Mouse (Mus musculus) left cerebral cortex, postnatal 10 days (tissue): ENCODE measurements around the gene Olfr123. TPM values are rescaled to one million over a fixed set of nuclear protein-coding genes. Genes with fewer than 3 reads are reported as not detected.

Source experiments
- DNase-seq, 2 experiments: peaks; one replicate each; pipeline ENCODE4 v3.0.0; 2021 to 2022; ENCODE audit warnings: low spot score in 2 of 2, mixed read lengths in 1 of 2; ENCODE audit errors: extremely low spot score in 1 of 2
- intact Hi-C: fragments of 180-260 bp; cut with DNase I; formaldehyde crosslinking; loops from one replicate; pipeline ENCODE4 v1.15.1; 2025
- total RNA-seq, 2 experiments: library from RNA; stranded (reverse); gene quantifications; 2 replicates each; pipeline ENCODE4 v1.2.3; 2021

Gene Olfr123
- not detected for total RNA-seq

- intact Hi-C loops, result no loop called here
- DNase-seq, result no peak
These were observed at the start of gene Olfr123 for GRCm38 (mm10) chr17:37793229-37793628. Gene Olfr123, plus strand, starts transcription at chr17:37793529.

- intact Hi-C loops, result no loop called here
These were observed 25.0 kb upstream of the Olfr123 start, which contains the start of gene Olfr122 for GRCm38 (mm10) chr17:37768307-37768706. Gene Olfr122, plus strand, starts transcription at chr17:37768607.

GRCm38 (mm10) chr17:37799588-37799987, 6.3 kb downstream of the Olfr123 start, which contains the start of gene Olfr124:
Gene Olfr124, plus strand, starts transcription at chr17:37799888.
- intact Hi-C loops, result no loop called here
- DNase-seq, result no peak

More at GRCm38 (mm10) chr17:37768307-37768706, 25.0 kb upstream of the Olfr123 start, which contains the start of gene Olfr122:
- no peak for DNase-seq

GRCm38 (mm10) chr17:37832649-37833048, 39.3 kb downstream of the Olfr123 start, which contains the start of gene Olfr125:
Gene Olfr125, plus strand, starts transcription at chr17:37832949.
- DNase-seq, result no peak
- intact Hi-C loops, result no loop called here

- intact Hi-C loops, result no loop called here
- DNase-seq, result no peak
These were observed 53.9 kb downstream of the Olfr123 start, which contains the start of gene Olfr126 for GRCm38 (mm10) chr17:37847183-37847582. Gene Olfr126, plus strand, starts transcription at chr17:37847483.

Other genes with a start within 250 kb of the Olfr123 start
- gene Olfr112, start 224.1 kb upstream of the Olfr123 start, total RNA-seq, result not detected
- gene Olfr113, start 215.9 kb upstream of the Olfr123 start, total RNA-seq, result not detected
- not detected for gene Olfr114, start 200.8 kb upstream of the Olfr123 start, total RNA-seq
- gene Olfr115, start 166.4 kb upstream of the Olfr123 start, total RNA-seq, result not detected
- not detected for gene Olfr116, start 166.3 kb upstream of the Olfr123 start, total RNA-seq
- gene Olfr117, start 129.7 kb upstream of the Olfr123 start, total RNA-seq, result not detected
- gene Olfr118, start 126.5 kb upstream of the Olfr123 start, total RNA-seq, result not detected
- not detected for gene Olfr119, start 97.0 kb upstream of the Olfr123 start, total RNA-seq
- gene Olfr120, start 71.7 kb upstream of the Olfr123 start, total RNA-seq, result not detected
- not detected for gene Olfr121, start 44.7 kb upstream of the Olfr123 start, total RNA-seq
- gene Olfr122, start 24.9 kb upstream of the Olfr123 start, total RNA-seq, result not detected
- gene Olfr124, start 6.4 kb downstream of the Olfr123 start, total RNA-seq, result not detected
- not detected for gene Olfr125, start 39.4 kb downstream of the Olfr123 start, total RNA-seq
- not detected for gene Olfr126, start 54.0 kb downstream of the Olfr123 start, total RNA-seq
- gene Olfr127, start 106.9 kb downstream of the Olfr123 start, total RNA-seq, result not detected
- gene Olfr128, start 127.0 kb downstream of the Olfr123 start, total RNA-seq, result not detected
- not detected for gene Olfr761, start 159.6 kb downstream of the Olfr123 start, total RNA-seq